Mouse (Mus musculus) hindbrain, embryonic 12.5 days (tissue): ENCODE measurements at regions not wholly inside any gene's neighbourhood (a gene's known extent, or its start where the extent isn't known, plus 50 kb on each side); places are given as distances from the start of the nearest gene placed in this dataset.

Source experiments
- ATAC-seq: fragments of 200-750 bp; cut with Nextera tagmentation; 2 replicates; pipeline ENCODE4 v1.8.0; 2017; ENCODE audit warnings: moderate TSS enrichment; ENCODE audit not compliant: low FRiP score
- H3K27ac ChIP-seq: fragments of 300-500 bp; sonication (generic); 2 replicates; pipeline ENCODE4 v1.5.1; 2016; ENCODE audit warnings: mild to moderate bottlenecking
- H3K27me3 ChIP-seq: fragments of 300-500 bp; sonication (generic); 2 replicates; pipeline ENCODE4 v1.6.1; 2016; ENCODE audit warnings: mild to moderate bottlenecking
- H3K36me3 ChIP-seq: fragments of 300-500 bp; sonication (generic); 2 replicates; pipeline ENCODE4 v1.6.1; 2016; ENCODE audit warnings: mild to moderate bottlenecking
- H3K4me1 ChIP-seq: fragments of 300-500 bp; sonication (generic); 2 replicates; pipeline ENCODE4 v1.6.1; 2016
- H3K4me2 ChIP-seq: fragments of 300-500 bp; sonication (generic); replicated peaks from 2 replicates; pipeline ENCODE4 v1.6.1; 2016; ENCODE audit warnings: mild to moderate bottlenecking
- H3K4me3 ChIP-seq: fragments of 300-500 bp; sonication (generic); 2 replicates; pipeline ENCODE4 v1.5.1; 2016; ENCODE audit warnings: mild to moderate bottlenecking
- H3K9ac ChIP-seq: fragments of 300-500 bp; sonication (generic); 2 replicates; pipeline ENCODE4 v1.6.1; 2016; ENCODE audit warnings: mild to moderate bottlenecking, moderate library complexity
- H3K9me3 ChIP-seq: fragments of 300-500 bp; sonication (generic); replicated peaks from 2 replicates; pipeline ENCODE4 v1.6.1; 2016; ENCODE audit warnings: mild to moderate bottlenecking
- WGBS: fragments of 180-500 bp; shearing (Covaris S2); methylation state at CpG from one replicate; pipeline ENCODE4 v1.1.7; 2016; 5-methylcytosine and 5-hydroxymethylcytosine counted together

DNA sequence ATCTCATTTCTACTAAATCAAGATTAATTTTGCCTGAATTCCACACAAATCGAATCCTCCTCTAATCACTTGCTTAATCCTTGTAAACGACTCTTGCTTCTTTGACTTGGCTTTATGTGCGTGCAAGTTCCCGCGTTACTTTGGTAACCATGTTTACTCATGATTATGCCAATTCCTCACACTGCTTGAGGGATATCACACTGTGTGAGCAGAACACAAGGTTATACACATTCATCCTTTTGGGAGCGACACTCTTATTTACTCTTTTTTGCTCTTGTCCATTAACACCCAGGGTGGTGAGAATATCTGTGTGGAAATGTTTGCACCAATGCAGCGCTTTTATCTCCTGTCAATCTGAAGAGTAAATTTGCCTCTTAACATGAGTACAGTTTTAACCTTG is 310.0 kb downstream of the Ipmk start:
- H3K4me2 ChIP-seq = no peak overlapping the region
- H3K36me3 ChIP-seq = no peaks in the 10 kb centered on the region
- no peak overlapping the region for H3K27ac ChIP-seq
- no peak overlapping the region for H3K4me3 ChIP-seq
- H3K9ac ChIP-seq = no peak overlapping the region
- no peak for ATAC-seq
- H3K9me3 ChIP-seq = no peaks in the 10 kb centered on the region
- WGBS = 86% methylated on average over 7 of the region's 7 CpGs
- H3K27me3 ChIP-seq = no peaks in the 10 kb centered on the region
- no peaks in the 10 kb centered on the region for H3K4me1 ChIP-seq

DNA sequence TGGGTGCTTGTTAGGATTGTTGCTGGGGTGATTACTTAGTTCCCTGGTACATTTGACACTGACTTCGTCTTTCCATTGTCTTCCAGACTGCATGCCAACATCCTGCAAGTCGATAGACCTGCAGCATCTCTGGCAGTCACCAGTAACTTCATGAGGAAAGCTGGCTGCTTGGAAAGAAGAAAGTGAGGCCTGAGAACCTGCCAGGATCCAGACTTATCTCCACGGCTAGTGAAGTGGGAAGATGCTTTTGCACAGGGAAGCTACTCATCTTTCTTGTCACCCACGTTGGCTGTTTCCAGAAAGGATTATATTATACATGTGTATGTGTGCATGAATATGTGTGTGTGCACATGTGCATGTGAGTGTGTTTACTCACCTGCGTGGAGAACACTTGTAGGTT is 316.0 kb downstream of the Ipmk start:
- Histone ChIP-seq H3K27ac (no peak overlapping the region), H3K4me1 (no peaks in the 10 kb centered on the region), H3K4me2 (no peak overlapping the region), H3K27me3 (no peaks in the 10 kb centered on the region), H3K9ac (no peak overlapping the region), H3K36me3 (no peaks in the 10 kb centered on the region), H3K4me3 (no peak overlapping the region), H3K9me3 (no peaks in the 10 kb centered on the region)
- 80% methylated on average over 5 of the region's 5 CpGs for WGBS
- ATAC-seq = no peak

DNA sequence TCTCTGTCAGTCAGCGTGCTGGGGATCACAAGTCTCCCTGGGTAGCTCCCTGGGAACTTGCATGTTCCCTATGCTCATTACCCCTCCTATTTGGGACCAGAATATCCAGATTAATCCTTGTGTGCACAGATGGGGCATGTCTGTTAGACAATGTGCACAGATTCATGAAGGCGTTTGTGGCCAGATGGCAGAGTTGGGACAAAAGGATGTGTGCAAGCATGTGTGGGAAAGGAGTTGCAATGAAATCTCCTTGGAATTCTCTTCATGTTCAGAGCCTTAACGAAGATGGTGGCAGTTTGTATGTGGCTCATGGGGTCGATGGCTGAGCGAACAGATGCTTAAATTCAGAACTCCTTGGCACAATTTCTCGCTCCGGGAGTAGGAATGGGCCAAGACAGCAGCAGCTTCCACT is 319.6 kb downstream of the Ipmk start:
- 73% methylated on average over 7 of the region's 7 CpGs for WGBS
- H3K27ac ChIP-seq = no peak overlapping the region
- ATAC-seq = peak; percentile 79

GRCm38 (mm10) chr10:71679240-71679639 is 331.7 kb downstream of the Ipmk start:
- H3K36me3 ChIP-seq = no peaks in the 10 kb centered on the region
- peak; percentile 46; the same call in 1 of the 2 replicates for ATAC-seq
- H3K4me2 ChIP-seq = no peak overlapping the region
- H3K4me1 ChIP-seq = no peaks in the 10 kb centered on the region
- no peak overlapping the region for H3K27ac ChIP-seq
- WGBS = 73% methylated on average over 5 of the region's 5 CpGs
- no peaks in the 10 kb centered on the region for H3K27me3 ChIP-seq
- H3K9me3 ChIP-seq = no peaks in the 10 kb centered on the region
- H3K9ac ChIP-seq = no peak overlapping the region
- H3K4me3 ChIP-seq = no peak overlapping the region

More for the DNA sequence above, 319.6 kb downstream of the Ipmk start:
- H3K4me2 ChIP-seq = no peak overlapping the region
- H3K4me3 ChIP-seq = no peak overlapping the region
- no peaks in the 10 kb centered on the region for H3K27me3 ChIP-seq
- H3K4me1 ChIP-seq = no peaks in the 10 kb centered on the region
- H3K9ac ChIP-seq = no peak overlapping the region
- no peaks in the 10 kb centered on the region for H3K9me3 ChIP-seq
- H3K36me3 ChIP-seq = no peaks in the 10 kb centered on the region

DNA sequence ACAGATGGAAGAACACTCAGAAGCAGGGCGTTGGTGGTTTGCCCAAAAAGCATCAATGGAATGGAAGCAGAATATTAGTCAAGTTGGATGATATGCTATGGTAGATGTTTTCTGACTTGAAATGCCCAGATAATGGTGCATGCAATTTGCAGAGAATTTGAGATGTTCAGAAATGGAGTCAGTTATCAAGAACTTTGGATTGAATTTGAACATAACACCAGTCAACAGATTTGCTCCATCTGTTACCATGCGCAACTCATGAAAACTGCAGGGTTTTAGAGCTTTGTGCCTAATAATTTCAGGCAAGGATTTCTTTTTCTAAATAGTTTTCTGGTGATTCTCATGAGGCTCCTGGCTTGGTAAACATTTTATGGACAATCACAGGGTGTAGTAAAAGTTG is 365.9 kb downstream of the Ipmk start:
- no peaks in the 10 kb centered on the region for H3K27me3 ChIP-seq
- no peak overlapping the region for H3K4me3 ChIP-seq
- no peak overlapping the region for H3K4me2 ChIP-seq
- WGBS = 88% methylated on average over 2 of the region's 2 CpGs
- no peak for ATAC-seq
- H3K36me3 ChIP-seq = no peaks in the 10 kb centered on the region
- no peaks in the 10 kb centered on the region for H3K4me1 ChIP-seq
- H3K9ac ChIP-seq = no peak overlapping the region
- no peak overlapping the region for H3K27ac ChIP-seq
- no peaks in the 10 kb centered on the region for H3K9me3 ChIP-seq

DNA sequence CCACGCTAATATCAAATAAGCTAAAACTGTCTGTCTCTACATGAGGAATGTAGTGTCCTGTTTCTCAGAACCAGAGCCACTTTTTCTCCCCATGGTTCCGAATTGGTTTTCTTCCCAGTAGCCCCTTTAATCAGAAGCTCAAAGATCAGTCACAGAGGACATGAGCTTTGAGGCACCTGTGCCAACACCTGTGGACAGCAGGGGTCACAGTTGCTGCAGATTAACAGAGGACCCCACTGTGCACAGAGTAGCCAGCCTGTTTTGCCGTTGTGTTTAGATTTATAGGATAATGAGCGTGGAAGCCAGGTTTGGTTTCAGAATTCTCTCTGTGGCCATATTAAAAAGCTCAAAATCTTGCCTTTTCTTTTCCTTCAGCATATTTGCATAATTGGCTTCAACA is 380.2 kb downstream of the Ipmk start:
- Histone ChIP-seq H3K36me3 (no peaks in the 10 kb centered on the region), H3K4me2 (no peak overlapping the region), H3K4me3 (no peak overlapping the region), H3K4me1 (no peaks in the 10 kb centered on the region), H3K27ac (no peak overlapping the region), H3K9ac (no peak overlapping the region), H3K27me3 (no peaks in the 10 kb centered on the region), H3K9me3 (no peaks in the 10 kb centered on the region)
- no peak for ATAC-seq
- WGBS = 60% methylated on average over 4 of the region's 4 CpGs

DNA sequence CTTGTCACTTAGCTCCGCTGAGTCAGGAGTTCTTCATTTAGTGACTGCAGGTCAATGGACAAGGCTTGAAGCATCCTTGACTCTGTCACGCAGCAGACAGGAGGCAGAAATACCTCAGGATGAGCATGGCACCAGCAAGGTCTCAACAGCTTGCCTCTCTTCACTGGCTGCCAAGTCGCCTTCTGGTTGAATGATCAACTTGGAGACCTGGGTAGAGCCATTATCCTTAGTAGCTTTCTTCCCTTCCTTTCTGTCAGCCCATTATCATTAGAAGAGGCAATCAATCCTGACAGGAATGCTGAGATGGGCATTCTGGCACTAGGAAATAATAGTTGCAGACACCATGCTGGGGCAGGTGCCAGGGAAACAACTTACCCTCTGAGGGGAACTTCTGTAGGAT is 386.3 kb downstream of the Ipmk start:
- peaks cover 4% of the 10 kb centered on the region; the same call in 1 of the 2 replicates for H3K4me1 ChIP-seq
- 67% methylated on average over 3 of the region's 3 CpGs for WGBS
- H3K9ac ChIP-seq = no peak overlapping the region
- H3K36me3 ChIP-seq = no peaks in the 10 kb centered on the region
- H3K27me3 ChIP-seq = no peaks in the 10 kb centered on the region
- no peak overlapping the region for H3K4me3 ChIP-seq
- no peaks in the 10 kb centered on the region for H3K9me3 ChIP-seq
- H3K27ac ChIP-seq = no peak overlapping the region
- ATAC-seq = no peak
- no peak overlapping the region for H3K4me2 ChIP-seq

DNA sequence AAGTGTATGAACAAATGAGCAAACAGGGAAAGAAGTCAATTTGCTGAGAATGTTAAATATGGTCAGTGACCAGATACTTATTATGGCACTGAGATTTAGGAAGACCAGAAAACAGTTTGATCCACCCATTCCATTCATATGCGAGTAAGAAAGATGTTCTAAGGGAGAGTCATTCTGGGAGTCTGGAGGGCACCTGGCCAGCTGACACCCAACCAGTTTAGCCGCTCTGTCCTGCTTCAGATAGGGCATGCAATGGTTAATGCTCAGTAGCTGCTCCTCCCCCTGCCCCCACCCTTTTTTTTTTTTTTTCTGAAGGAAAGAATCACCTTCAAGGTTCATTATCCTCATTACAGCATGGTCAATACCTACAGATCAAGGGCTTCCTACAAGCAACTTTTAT is 386.9 kb downstream of the Ipmk start:
- Histone ChIP-seq H3K27me3 (no peaks in the 10 kb centered on the region), H3K9me3 (no peaks in the 10 kb centered on the region), H3K4me1 (peaks cover 4% of the 10 kb centered on the region; the same call in 1 of the 2 replicates), H3K36me3 (no peaks in the 10 kb centered on the region), H3K4me2 (no peak overlapping the region), H3K9ac (no peak overlapping the region), H3K4me3 (no peak overlapping the region), H3K27ac (no peak overlapping the region)
- WGBS = 72% methylated on average over 2 of the region's 2 CpGs
- ATAC-seq = no peak

- WGBS = 10% methylated on average over 4 of the region's 4 CpGs
- ATAC-seq = peak; percentile 64; the same call in 1 of the 2 replicates
- no peak overlapping the region for H3K4me3 ChIP-seq
- H3K27me3 ChIP-seq = no peaks in the 10 kb centered on the region
- H3K4me1 ChIP-seq = peaks cover 4% of the 10 kb centered on the region; the same call in 1 of the 2 replicates
- H3K36me3 ChIP-seq = no peaks in the 10 kb centered on the region
- H3K9me3 ChIP-seq = no peaks in the 10 kb centered on the region
- H3K9ac ChIP-seq = no peak overlapping the region
- H3K27ac ChIP-seq = no peak overlapping the region
- no peak overlapping the region for H3K4me2 ChIP-seq
Observed at GRCm38 (mm10) chr10:71738280-71738679, 390.7 kb downstream of the Ipmk start.

DNA sequence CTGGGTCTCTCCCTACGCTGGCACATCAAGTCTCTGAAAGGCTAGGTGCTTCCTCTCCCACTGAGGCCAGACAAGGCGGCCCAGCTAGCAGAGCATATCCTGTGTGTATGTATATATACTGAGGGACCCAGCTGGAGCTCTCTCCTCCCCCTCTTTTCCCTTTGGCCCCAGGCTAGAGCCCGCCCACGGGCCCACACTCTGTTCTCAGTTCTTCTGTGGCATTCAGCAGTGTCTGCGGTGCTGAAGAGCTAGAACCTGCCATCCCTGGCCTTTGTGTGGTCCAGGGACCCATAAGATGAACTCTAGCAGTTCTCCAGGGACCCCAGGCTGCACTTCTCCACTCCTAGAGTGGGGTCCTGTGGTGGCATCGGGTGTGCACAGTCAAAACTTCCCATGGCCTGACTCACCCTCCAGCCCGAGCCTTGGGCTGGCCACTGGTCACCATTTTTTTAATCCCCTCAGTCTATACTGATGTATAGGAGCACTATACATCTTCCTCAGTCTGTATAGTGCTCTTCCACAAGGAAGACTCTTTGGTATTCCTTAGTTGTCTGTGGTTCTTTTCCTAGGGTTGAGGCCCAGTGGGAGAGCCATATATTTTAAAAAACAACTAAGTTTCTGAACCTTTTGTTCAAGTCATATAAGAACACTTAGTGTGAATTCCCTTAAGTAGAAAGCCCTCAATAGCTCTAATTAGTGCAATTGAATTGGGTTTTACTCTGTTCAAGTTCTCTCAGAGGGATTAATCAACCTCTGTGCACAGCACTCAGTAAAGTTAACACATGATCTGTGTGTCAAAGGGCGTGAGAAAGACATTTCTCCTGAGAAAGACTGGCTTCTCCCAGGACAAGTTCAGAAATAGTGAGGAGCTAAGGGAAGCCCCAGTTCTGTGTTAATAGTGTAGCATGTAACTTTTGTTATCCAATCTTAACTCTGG is 401.3 kb downstream of the Ipmk start:
- ATAC-seq = no peak
- Histone ChIP-seq H3K27me3 (no peaks in the 10 kb centered on the region), H3K4me2 (no peak overlapping the region), H3K36me3 (no peaks in the 10 kb centered on the region), H3K9ac (no peak overlapping the region), H3K27ac (no peak overlapping the region), H3K4me1 (no peaks in the 10 kb centered on the region), H3K9me3 (no peaks in the 10 kb centered on the region), H3K4me3 (no peak overlapping the region)
- 80% methylated on average over 8 of the region's 8 CpGs for WGBS

DNA sequence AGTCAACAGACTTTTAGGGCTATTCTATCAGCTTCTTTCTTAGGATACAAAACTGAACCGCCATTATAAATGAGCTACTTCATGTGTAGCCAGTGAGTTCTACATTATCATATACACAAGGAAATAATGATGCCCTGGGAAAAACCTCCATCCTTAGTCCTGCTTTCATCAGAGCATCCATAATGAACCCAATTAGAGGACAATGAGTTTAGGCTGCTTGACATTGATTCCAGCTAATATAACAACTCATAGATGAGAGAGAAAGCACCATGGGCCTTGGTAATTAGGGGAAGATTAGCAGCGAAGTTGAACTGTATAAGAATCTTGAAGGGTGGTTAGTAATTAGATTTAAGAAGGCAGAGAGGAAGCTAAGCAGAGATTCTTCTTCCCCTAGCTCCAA is 405.7 kb downstream of the Ipmk start:
- H3K4me2 ChIP-seq = no peak overlapping the region
- H3K36me3 ChIP-seq = no peaks in the 10 kb centered on the region
- no peak overlapping the region for H3K9ac ChIP-seq
- H3K9me3 ChIP-seq = no peaks in the 10 kb centered on the region
- no peak overlapping the region for H3K4me3 ChIP-seq
- 86% methylated on average over 2 of the region's 2 CpGs for WGBS
- no peaks in the 10 kb centered on the region for H3K27me3 ChIP-seq
- H3K27ac ChIP-seq = no peak overlapping the region
- no peak for ATAC-seq
- H3K4me1 ChIP-seq = no peaks in the 10 kb centered on the region

DNA sequence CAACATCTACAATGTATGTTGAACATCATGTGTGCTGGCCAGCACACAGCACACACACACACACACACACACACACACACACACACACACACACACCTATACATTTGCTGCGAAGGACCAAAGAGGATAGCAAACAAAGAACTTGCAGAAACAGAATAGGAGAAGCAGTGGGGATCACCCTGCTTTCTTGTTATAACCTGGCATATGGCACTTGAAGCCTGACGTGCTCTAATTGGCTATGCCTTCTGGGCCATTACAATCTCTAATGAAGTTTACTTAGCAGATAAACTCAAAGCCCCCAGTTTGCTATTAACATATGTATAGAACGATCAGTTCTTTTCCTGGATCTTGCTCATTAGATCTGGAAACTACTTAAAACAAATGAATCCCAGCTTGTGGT is 407.2 kb downstream of the Ipmk start:
- H3K9me3 ChIP-seq = no peaks in the 10 kb centered on the region
- ATAC-seq = no peak
- H3K27ac ChIP-seq = no peak overlapping the region
- no peak overlapping the region for H3K4me3 ChIP-seq
- H3K4me2 ChIP-seq = no peak overlapping the region
- no peaks in the 10 kb centered on the region for H3K36me3 ChIP-seq
- H3K4me1 ChIP-seq = no peaks in the 10 kb centered on the region
- WGBS = 68% methylated on average over 3 of the region's 3 CpGs
- H3K27me3 ChIP-seq = no peaks in the 10 kb centered on the region
- H3K9ac ChIP-seq = no peak overlapping the region

GRCm38 (mm10) chr10:71778903-71779302 is 431.3 kb downstream of the Ipmk start:
- no peaks in the 10 kb centered on the region for H3K4me1 ChIP-seq
- H3K4me3 ChIP-seq = no peak overlapping the region
- no peaks in the 10 kb centered on the region for H3K27me3 ChIP-seq
- no peaks in the 10 kb centered on the region for H3K9me3 ChIP-seq
- ATAC-seq = no peak
- H3K9ac ChIP-seq = no peak overlapping the region
- no peak overlapping the region for H3K27ac ChIP-seq
- WGBS = 94% methylated on average over 7 of the region's 7 CpGs
- no peaks in the 10 kb centered on the region for H3K36me3 ChIP-seq
- H3K4me2 ChIP-seq = no peak overlapping the region
